Mouse (Mus musculus): ENCODE data around the gene Gm9913.

Gene Gm9913

GRCm38 (mm10) chr2:125494831-125495812, 9.8 kb upstream of the Gm9913 start:
- no peak for DNase-seq (ENCODE audit: low spot score in 2 of 2)

DNA sequence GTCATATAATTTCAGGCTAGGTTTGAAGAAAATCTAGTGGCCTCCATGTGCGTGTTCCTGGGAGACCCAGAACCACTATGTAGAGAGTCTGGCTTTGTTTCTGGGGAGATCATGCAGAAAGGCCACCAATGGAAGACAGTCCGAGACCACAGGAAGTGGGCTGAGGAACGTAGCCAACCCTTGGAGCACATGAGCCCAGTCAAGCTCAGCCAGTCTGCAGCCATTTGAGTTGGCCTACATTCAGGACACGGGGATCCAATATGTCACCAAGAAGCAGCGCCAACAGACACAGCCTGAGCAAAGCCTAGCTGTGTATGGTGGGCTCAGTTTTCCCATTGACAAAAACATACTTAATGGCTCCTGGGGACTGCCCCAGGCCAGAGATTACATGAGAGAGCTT, 8.2 kb upstream of the Gm9913 start:
- no peak for DNase-seq (ENCODE audit: low spot score in 2 of 2)

DNA sequence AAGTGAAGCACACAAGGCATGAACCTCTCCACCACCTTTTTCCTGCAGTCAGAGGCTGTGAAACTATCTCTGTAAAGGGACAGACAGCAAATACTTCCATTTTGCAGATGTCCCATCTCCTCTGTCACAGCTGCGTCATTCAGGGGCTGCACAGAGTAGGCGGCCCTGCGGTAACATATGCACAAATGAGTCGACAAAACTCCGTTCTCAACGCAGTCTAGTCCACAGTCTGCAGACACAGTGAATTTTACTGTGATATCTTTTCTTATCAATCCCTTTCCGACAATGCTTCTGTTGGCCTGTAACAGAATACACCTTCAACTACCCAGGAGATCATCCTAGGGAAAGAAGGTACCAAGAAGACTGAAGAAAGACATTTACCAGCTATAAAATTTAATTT, 6.7 kb upstream of the Gm9913 start:
- no peak for DNase-seq (ENCODE audit: low spot score in 2 of 2)

DNA sequence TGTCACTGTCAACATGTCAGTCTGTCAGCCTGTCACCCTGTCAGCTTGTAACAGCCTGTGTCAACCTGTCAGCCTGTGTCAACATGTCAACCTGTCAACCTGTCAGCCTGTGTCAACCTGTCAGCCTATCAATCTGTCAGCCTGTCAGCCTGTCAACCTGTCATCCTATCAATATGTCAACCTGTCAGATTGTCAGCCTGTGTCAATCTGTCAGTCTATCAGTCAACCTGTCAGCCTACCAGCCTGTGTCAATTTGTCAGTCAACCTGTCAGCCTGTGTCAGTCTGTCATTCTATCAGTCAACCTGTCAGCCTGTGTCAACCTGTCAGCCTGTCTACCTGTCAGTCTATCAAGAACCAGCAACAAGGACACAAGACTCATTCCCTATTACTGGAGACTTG, 3.4 kb upstream of the Gm9913 start:
- DNase-seq (ENCODE audit: low spot score in 2 of 2) = no peak

DNA sequence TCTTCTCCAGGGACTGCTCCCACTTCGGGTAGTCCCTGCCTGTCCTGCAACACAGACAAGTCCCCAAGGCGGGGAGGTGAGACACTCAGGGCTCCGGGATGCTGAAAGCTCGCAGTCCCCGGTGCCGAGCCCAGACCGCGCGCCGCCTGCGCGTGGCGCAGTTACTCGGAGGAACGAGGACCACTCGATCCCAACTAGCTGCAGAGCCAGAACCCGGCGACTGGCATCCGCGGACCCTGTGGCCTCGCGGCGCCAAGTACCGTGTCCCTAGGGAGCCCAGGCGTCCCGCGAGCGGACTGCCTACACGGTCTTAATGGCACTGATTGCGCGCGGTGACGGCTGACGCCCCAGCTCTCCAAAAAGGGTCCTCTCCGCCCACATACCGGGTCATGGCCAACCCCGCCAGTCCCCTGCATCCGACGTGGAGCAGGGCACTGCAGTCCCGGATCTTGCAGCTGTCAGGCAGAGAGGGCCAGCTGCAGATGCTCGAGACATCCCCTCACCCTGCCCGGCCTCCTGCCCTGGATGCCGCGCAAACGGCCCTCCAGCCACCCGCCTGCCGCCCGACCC, 942 bp downstream of the Gm9913 start:
- DNase-seq (ENCODE audit: low spot score in 2 of 2) = no peak

GRCm38 (mm10) chr2:125506316-125507054, 1.6 kb downstream of the Gm9913 start:
- no peak for DNase-seq (ENCODE audit: low spot score in 2 of 2)

GRCm38 (mm10) chr2:125507893-125508292, 3.0 kb downstream of the Gm9913 start, which contains the start of gene Fbn1:
Gene Fbn1 (minus strand): TSS chr2:125507993.
- DNase-seq (ENCODE audit: low spot score in 2 of 2) = no peak

- DNase-seq (ENCODE audit: low spot score in 2 of 2) = no peak
Measured at GRCm38 (mm10) chr2:125508381-125508780, 3.5 kb downstream of the Gm9913 start.

DNA sequence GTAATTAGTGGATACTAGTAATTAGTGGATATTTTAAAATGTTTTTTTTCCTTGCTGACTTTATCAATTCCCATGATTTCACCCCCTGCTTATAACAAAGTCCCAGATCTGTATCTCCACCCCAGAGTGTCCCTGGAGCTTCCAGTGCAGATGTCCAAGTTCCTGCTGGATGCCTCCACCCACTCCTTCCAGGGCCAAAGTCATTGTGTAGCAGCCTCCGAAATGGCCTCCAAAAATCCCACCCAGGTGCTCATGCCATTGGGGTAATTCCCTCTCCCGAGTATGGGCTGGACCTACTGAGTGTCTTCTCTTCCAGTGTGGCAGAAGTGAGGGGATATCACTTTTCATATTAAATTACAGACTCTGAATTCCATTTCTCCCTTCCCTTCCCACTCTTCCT, 5.9 kb downstream of the Gm9913 start:
- no peak for DNase-seq (ENCODE audit: low spot score in 2 of 2)

DNA sequence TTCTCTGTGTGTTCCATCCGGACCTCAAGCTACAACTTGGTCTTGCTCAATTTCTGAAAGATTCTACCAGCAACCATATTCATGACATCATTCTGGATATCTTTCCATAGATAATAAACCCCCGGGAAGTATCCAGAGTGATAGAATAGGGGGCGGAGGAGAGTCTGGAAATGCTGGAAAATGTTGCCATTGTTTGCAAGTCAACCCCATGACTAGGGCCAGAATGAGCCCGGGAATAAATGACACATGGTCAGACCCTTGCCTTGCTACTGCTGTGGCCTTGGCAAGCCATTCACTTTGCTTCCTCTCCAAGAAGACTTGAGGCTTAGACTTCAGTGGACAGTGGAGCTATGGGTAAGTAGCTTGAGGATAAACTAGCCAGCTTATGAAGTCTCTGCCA, 7.0 kb downstream of the Gm9913 start:
- DNase-seq (ENCODE audit: low spot score in 2 of 2) = no peak

- no peak for DNase-seq (ENCODE audit: low spot score in 2 of 2)
Measured at GRCm38 (mm10) chr2:125512544-125512943, 7.7 kb downstream of the Gm9913 start.

DNA sequence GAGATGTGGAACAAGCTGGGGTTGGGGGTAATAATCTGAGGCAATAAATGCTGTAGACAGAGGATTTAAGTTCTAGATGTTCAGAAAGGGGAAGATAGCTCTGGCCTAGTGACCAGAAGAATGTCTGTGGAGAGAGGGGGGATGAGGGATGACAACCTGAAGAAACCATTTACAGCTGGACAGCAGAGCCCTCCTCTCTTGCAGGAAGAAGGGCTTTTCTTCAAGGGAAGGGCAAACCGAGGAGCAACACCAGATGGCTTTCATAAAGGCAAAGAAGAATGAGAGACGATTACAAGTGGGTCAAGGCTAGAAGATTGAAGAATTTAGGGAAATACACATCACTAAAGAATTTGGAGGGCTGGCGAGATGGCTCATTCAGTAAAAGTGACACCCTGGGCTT, 9.5 kb downstream of the Gm9913 start:
- DNase-seq (ENCODE audit: low spot score in 2 of 2) = no peak

GRCm38 (mm10) chr2:125515291-125516057, 10.6 kb downstream of the Gm9913 start:
- DNase-seq (ENCODE audit: low spot score in 2 of 2) = no peak

DNA sequence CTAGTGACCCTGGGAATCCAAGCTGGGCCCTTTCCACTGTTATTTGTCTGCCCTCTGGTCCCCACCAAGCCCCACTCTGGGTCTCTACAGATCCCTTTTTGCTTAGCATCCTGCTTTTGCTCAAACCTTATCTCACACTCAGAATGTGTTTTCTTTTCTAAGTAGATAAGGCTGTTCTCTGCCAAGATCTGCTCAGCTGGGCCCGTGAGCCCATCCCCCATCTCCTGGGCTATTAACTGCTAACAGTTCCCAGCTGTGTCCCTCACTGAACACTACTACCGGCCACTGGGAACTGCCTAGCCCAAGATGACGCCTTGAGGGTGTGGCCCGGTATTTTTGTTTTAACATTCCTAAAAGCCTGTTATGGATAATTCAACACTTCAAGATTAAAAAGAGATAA, 11.7 kb downstream of the Gm9913 start:
- DNase-seq (ENCODE audit: low spot score in 2 of 2) = no peak

DNA sequence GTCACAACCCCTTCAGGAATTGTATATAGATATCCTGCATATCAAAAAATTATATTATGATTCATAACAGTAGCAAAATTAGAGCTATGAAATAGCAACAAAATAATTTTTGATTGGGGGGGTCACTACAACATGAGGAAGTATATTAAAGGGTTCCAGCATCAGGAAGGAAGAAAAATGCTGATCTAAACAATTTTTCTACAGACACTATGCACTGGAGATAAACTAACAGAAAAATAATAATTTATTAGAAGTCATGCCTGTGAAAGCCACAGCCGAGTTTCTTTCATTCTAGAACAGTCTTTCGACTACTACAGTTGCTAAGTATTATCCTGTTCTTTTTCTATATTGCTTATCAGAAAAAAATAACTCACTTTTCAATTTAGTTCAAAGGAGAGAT, 20.6 kb downstream of the Gm9913 start:
- DNase-seq (ENCODE audit: low spot score in 2 of 2) = no peak

- DNase-seq (ENCODE audit: low spot score in 2 of 2) = no peak
Measured at GRCm38 (mm10) chr2:125526566-125526965, 21.7 kb downstream of the Gm9913 start.

DNA sequence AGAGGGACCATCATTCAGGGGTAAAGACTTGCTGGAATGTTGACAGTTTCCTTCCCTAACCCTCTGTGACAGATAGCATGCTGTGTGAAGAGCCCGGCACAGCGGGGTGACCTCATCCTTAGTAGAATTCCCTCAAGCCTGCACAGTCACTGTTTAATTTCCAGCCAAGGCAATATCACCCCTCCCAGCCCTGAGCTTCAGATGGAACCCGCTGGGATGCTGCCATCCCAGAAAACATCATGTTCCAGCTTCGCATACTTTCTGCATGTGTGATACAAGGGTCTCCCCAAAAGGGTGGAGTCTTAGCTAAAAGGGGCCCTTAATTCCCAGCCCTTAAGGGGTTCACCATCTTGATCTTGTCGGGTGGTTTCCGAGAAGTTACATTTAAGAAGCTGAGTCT, 25.8 kb downstream of the Gm9913 start:
- DNase-seq (ENCODE audit: low spot score in 2 of 2) = no peak

DNA sequence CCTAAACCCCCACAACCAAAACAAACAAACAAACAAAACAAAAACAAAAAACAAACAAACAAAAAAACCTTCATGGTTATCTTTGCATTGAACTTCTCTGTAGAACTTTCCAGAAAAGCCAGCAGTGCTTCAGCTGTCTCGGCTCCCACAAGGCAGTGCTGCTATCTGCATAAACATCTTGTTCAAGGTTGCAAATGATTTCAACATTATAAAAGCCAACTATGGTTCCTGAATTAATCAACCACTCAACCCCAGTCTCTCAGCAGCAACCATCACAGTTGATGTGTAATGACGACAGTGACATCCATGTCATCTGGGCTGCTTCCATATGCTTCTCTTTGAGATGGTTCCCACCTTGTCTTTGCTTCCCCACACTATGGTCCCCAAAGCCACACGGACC, 34.8 kb downstream of the Gm9913 start:
- no peak for DNase-seq (ENCODE audit: low spot score in 2 of 2)

DNA sequence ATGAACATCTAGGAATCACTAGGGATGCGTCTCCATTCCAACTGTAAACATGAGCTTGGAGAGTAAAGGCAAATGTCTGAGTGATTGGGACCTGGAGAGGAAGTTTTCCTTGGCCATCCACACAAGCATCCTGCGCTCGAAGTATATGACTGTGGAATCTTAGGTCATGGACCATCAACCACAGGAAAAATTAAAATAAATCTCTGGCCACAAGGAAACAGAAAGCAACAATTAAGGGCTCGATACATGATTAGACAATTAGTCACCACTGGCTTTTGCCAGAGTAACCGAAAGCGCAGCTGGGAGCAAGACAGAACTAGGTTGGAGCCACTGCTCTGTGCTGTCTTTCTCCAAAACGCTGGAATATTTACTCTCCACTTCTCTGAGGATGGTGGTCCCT, 35.7 kb downstream of the Gm9913 start:
- DNase-seq (ENCODE audit: low spot score in 2 of 2) = no peak

DNA sequence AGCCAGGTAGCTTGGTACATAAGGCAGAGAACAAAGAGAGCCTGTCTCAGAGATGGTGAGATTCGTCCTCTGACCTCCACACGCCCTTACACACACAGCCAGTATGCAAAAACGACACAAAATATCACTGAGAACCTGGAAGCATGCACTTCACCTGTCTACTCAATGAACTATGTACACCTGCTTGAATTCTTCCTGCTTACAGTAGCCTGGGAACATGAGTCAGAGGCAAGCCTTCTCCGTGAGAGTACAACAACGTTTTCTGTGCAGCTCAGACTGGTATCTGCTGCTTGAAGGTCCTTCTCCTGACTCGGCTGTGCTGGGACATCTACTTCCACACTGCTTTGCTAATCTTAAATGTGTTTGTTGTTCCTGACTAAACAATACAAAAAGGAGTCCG, 36.6 kb downstream of the Gm9913 start:
- DNase-seq (ENCODE audit: low spot score in 2 of 2) = no peak

- no peak for DNase-seq (ENCODE audit: low spot score in 2 of 2)
Measured at GRCm38 (mm10) chr2:125543646-125544045, 38.8 kb downstream of the Gm9913 start.

DNA sequence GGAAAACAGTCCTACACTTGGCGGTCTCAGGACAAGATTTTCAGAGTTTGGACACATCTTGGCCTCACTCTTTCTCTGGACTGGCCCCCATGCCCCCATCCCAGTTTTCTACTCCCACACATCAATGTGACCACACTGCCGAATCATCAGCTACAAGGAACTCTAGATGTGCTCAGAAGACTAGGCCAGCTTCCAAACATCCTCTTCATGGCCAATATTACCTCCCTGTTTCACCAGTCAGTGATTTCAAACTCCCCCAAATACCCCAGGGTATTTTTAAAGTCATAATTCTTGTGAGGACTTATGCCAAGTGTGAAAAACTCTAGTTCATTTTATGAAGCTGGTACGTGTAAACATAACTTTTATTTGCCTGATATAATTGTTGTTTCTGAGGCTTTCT, 40.1 kb downstream of the Gm9913 start:
- DNase-seq (ENCODE audit: low spot score in 2 of 2) = no peak
